Mouse (Mus musculus) stomach, postnatal 0 days (tissue): ENCODE results near the gene Olfr1415.

Experiments used
- CTCF ChIP-seq: IDR thresholded peaks from 2 replicates; pipeline ENCODE4 v1.5.1; 2016; ENCODE audit warnings: antibody characterized with exemption, low read depth, mild to moderate bottlenecking, moderate library complexity
- EP300 ChIP-seq: optimal IDR thresholded peaks from 2 replicates; pipeline ENCODE3; 2016; ENCODE audit warnings: antibody characterized with exemption

DNA sequence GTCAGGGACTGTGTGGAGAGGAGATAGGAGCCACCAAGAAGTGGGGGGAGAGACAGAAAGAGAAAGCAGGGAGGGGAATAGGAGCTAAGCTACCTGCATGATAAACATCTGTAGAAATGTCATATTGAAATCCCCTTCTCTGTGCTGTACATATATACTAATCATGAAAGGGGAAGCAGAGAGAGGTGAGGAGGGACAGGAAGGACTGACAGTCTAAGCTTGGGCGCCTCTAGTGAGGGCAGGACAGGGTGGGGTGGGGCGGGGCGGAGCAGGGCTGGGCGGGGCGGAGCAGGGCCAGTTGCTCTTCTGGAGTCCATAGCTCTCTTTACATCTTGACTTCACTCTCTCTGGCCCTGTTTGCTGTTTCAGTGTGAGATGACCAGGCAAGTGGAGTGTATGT lies 41.1 kb upstream of the Olfr1415 start:
- TF ChIP-seq CTCF (no peak), EP300 (no peak)
